15 mouse cellular contexts compared by ENCODE assay signal in the genomic region with DNA sequence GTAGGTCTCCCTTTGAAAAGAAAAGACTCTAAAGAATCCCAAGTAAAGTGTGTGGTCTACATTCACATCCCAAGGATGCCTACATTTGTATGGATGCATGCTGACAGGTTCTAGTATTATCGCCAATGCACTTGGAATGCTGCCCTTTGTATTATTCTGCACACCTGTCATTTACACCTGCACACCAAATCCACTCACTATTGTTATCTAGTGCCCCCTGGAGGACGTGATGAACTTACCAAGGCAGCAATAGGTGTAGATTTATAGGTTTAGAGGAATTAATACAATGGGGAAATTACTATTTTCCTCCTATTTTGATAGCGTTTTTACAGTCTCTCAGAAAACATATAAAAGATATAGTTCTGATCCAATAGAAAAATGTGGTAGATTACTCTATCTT. TPM values are rescaled to one million over a fixed set of nuclear protein-coding genes. Genes with fewer than 3 reads are reported as not detected.
DNase-seq lines count a peak whose midpoint lies in the region; ATAC-seq and TF ChIP-seq lines count a peak whose summit lies in the region.
"Had no signal": no experiment of that assay in that cellular context is flagged by ENCODE, and none has a peak within 500 bp of the region (broad histone marks: within the 10 kb centered on the region; RNA-seq: fewer than 3 reads in every experiment).

No protein-coding gene starts in this region.

- H3K9me3 ChIP-seq in lung, postnatal 0 days (ENCODE audit: low read length) = no peaks in the 10 kb centered on the region
- H3K9me3 ChIP-seq: embryonic facial prominence, embryonic 12.5 days; neural tube, embryonic 12.5 days; stomach, embryonic 15.5 days had no signal

- ATAC-seq in lung, postnatal 0 days = no peak

- no peak overlapping the region for H3K4me3 ChIP-seq in gastrocnemius, adult 2 months
- H3K4me3 ChIP-seq in lung, postnatal 0 days (ENCODE audit: low read depth, low read length) = no peak overlapping the region
- H3K4me3 ChIP-seq: embryonic facial prominence, embryonic 12.5 days; neural tube, embryonic 12.5 days; stomach, embryonic 15.5 days had no signal

- no peak overlapping the region for H3K4me2 ChIP-seq in lung, postnatal 0 days (replicated peaks; ENCODE audit: low read depth, low read length)
- H3K4me2 ChIP-seq: embryonic facial prominence, embryonic 12.5 days; neural tube, embryonic 12.5 days; stomach, embryonic 15.5 days had no signal

- H3K4me1 ChIP-seq in lung, postnatal 0 days (ENCODE audit: insufficient read depth, low read depth, low read length) = no peaks in the 10 kb centered on the region
- H3K4me1 ChIP-seq: embryonic facial prominence, embryonic 12.5 days; neural tube, embryonic 12.5 days; stomach, embryonic 15.5 days had no signal

- TF ChIP-seq EP300 in lung, postnatal 0 days (IDR thresholded peaks at IDR 0.05) = no peak

- H3K9ac ChIP-seq in lung, postnatal 0 days (replicated peaks; ENCODE audit: low read depth) = no peak overlapping the region
- H3K9ac ChIP-seq: embryonic facial prominence, embryonic 12.5 days; neural tube, embryonic 12.5 days; stomach, embryonic 15.5 days had no signal

- WGBS in lung, postnatal 0 days = 29% methylated on average over 3 of the region's 3 CpGs

- no peak overlapping the region for H3K27ac ChIP-seq in gastrocnemius, adult 2 months
- H3K27ac ChIP-seq in lung, postnatal 0 days (ENCODE audit: low read length) = no peak overlapping the region
- H3K27ac ChIP-seq: embryonic facial prominence, embryonic 12.5 days; neural tube, embryonic 12.5 days; stomach, embryonic 15.5 days had no signal

- no peak for DNase-seq in gastrocnemius, adult 2 months
- DNase-seq in gastrocnemius, postnatal 14 days = no peak
- peak; percentile 16 for DNase-seq in lung, postnatal 0 days (ENCODE audit: low spot score)
- no peak for DNase-seq in lung, postnatal 10 days
- DNase-seq in cerebellum, adult 18-20 months = peak; percentile 56 to 60
- peak; percentile 29 for DNase-seq in thymus, postnatal 0 days (ENCODE audit: low spot score)
- no peak for DNase-seq in MN1 (ENCODE audit: low spot score)
- DNase-seq in right cerebral cortex, adult 18-20 months = no peak
- DNase-seq: adrenal gland, adult 8-10 months; heart, postnatal 10 days; right cerebral cortex, postnatal 14 days had no signal

- intact Hi-C loops in gastrocnemius, adult 2 months (cut with DNase I) = loop anchor here (5.0 kb wide), 1 partner anchor 41 kb away; no protein-coding TSS in a partner anchor
- intact Hi-C loops in gastrocnemius, postnatal 14 days (cut with DNase I; ENCODE audit: low total_unique reads) = no loop called here

- no peaks in the 10 kb centered on the region for H3K27me3 ChIP-seq in lung, postnatal 0 days (replicated peaks; ENCODE audit: insufficient read depth, low read length)
- H3K27me3 ChIP-seq: embryonic facial prominence, embryonic 12.5 days; neural tube, embryonic 12.5 days; stomach, embryonic 15.5 days had no signal

- H3K36me3 ChIP-seq in lung, postnatal 0 days (ENCODE audit: insufficient read depth, low read length) = no peaks in the 10 kb centered on the region
- H3K36me3 ChIP-seq: embryonic facial prominence, embryonic 12.5 days; neural tube, embryonic 12.5 days; stomach, embryonic 15.5 days had no signal

- TF ChIP-seq CTCF in gastrocnemius, adult 2 months (IDR thresholded peaks at IDR 0.05) = peak; percentile 53
- TF ChIP-seq CTCF in lung, postnatal 0 days (IDR thresholded peaks at IDR 0.05) = peak; percentile 37; the same call in 1 of the 2 replicates

RNA-seq across cellular contexts. Expression of a gene that starts 31.7 kb away (rescaled TPM):
- 10 to 100 TPM; 34.7 to 67.0 TPM for total RNA-seq in gastrocnemius, adult 2 months (2021)
- 10 to 100 TPM; 27.3 to 36.4 TPM for total RNA-seq in gastrocnemius, postnatal 14 days (2021)
- not detected in 2 replicates for polyA plus RNA-seq in lung, postnatal 0 days (2015; fragmentation: Nextera tagmentation; extraction: Ambion mirVana)
- polyA plus RNA-seq in thymus, postnatal 0 days (2015; fragmentation: Nextera tagmentation; extraction: Ambion mirVana) = 0.27 and 0.33 TPM in 2 replicates
- total RNA-seq: heart, postnatal 10 days; megakaryocyte, adult 5-6 weeks had no signal

Comparison
In these comparisons a context has a peak if more than half of its experiments do, and no peak if none do; other contexts are left out.
1. DNase-seq: peak in lung, postnatal 0 days (single experiment), cerebellum, adult 18-20 months (2 of 2) and thymus, postnatal 0 days (single experiment); none in gastrocnemius, adult 2 months (single experiment), gastrocnemius, postnatal 14 days (single experiment), lung, postnatal 10 days (single experiment), MN1 (single experiment) and right cerebral cortex, adult 18-20 months (single experiment).